Mouse (Mus musculus) layer of hippocampus, adult 8-10 months (tissue): ENCODE results near the gene Tmem230. TPM values are rescaled to one million over a fixed set of nuclear protein-coding genes. Genes with fewer than 3 reads are reported as not detected.
"Not testable (repeated sequence)": the region's sequence is repeated elsewhere in the genome, so short reads cannot be mapped to it uniquely, and the experiment has no call there.

ENCODE experiments used
- DNase-seq, 2 experiments: peaks; one replicate each; pipeline ENCODE4 v3.0.0; 2022; ENCODE audit warnings: low spot score in 2 of 2
- total RNA-seq, 4 experiments: library from RNA; stranded (reverse); gene quantifications; 2 replicates each; pipeline ENCODE4 v1.2.4; 2022

Tmem230 gene
- total RNA-seq, 4 experiments from 2014 or later: 26.4 to 34.7 (median 31.1) TPM

GRCm38 (mm10) chr2:132272694-132273389, 25.2 kb upstream of the Tmem230 start:
- no peak for DNase-seq

- DNase-seq: no peak
These were observed 22.8 kb upstream of the Tmem230 start for GRCm38 (mm10) chr2:132270331-132270951.

DNA sequence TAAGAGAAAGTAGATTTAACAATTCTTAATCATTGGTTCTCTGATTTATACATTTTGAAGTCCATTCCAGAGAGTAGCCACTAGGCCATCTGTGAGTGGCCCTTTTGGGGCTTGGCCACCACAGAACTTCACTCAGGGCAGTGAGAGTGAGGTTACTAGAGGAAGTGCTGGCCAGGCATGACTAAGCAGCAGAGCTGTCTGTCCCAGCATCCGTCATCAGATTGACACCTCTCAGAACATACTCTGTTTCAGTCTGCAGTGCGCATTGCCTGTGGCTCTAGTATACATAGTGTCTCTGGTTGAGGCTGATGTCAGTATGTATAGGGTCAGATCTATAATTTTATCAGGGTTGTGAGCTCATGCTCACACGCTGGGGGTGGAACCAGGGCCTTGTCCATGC, 21.6 kb upstream of the Tmem230 start:
- no peak for DNase-seq

- DNase-seq: no peak
These were observed 18.5 kb upstream of the Tmem230 start for GRCm38 (mm10) chr2:132266086-132266485.

DNA sequence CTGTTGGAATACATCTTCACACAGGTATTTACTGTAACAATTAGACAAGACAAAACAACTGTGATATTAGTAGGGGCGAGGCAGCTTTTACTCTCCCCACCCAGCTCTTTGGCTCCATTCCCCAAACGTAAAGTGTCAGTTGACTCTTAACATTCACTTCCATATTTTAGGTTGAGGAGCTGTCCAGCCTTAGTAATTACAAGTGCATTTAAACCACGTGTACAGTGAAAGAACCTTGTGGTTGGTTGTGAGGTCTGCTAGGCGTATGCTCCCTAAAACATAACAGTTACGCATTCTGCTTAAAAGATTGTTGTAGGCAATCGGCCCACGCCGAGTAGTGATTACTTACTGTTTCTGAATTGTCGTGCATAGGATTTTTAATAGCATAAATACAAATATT, 17.6 kb upstream of the Tmem230 start:
- DNase-seq: no peak

DNA sequence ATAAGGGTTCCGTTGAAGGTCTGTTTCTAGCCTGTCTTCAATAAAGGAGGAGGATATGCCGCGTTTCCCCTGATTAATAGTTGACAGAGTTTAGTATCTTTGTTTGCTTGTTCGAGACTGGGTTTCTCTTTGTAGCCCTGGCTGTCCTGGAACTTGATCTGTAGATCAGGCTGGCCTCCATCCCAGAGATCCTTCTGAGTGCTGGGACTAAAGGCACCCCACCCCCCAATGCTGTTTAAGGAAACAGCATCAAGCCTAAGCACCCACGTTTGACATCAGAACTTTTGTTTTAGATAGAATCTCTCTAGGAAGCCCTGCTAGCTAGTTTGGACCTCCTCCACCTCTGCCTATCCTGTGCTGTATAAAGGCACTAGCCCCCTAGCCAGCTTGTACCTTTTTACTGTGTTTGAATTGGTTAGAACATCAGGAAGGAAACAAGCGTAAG, 16.7 kb upstream of the Tmem230 start:
- no peak for DNase-seq

GRCm38 (mm10) chr2:132263421-132264265, 16.0 kb upstream of the Tmem230 start:
- DNase-seq: peak in 1 of 2 experiments; percentile 34

- DNase-seq: peak; percentile 98 to 99
These were observed 15.3 kb upstream of the Tmem230 start, which contains the start of gene Cds2 for GRCm38 (mm10) chr2:132262879-132263398. Gene Cds2, plus strand, starts transcription at chr2:132263148.

DNA sequence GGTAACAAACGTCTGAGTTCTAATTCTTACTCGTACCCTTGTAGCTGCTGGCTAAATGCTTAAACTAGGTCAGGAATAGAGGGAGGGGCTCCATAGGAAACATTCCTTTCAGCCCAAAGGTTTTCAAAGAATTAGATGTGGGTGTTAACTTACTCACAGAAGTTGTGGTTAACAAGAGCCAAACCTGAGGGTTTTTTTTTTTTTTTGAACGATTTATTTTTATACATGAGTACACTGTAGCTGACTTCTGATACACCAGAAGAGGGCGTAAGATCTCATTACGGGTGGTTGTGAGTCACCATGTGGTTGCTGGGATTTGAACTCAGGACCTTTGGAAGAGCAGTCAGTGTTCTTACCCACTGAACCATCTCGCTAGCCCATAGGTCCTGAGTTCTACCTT, 14.6 kb upstream of the Tmem230 start:
- no peak for DNase-seq

GRCm38 (mm10) chr2:132260601-132261000, 13.0 kb upstream of the Tmem230 start:
- no peak for DNase-seq

DNA sequence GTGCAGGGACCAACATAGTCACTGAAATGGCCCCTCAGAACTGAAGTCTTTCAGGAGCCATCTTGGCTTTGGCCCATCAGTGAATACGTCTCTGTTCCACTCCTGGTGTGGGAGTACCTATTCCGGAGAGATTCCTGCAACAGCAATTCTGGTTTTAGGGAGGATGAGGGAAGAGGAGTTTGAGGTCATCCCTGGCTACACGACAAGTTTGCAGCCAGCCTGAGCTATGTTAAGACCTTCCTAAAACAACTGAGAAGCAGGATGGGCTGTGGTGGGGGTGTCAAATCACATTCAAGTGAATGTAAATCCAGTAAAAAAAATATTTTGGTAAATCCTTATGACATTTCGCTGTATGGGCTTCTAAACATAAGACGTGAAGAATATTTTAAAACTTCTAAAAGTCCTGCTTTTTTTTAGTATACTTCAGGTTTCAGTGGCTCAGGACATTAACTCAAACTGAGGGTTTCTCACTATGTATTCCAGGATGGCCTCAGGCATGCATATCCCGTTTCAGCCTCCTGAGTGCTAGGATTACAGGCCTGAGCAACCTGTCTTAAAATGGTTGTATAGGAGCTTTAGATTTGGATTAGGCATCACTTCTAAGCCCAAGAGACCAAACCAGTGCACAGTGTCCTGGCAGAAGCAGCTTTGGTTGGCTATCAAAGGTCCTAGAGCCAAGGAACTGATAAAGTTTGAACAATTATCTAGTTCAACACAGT, 9.9 kb upstream of the Tmem230 start:
- no peak for DNase-seq

DNA sequence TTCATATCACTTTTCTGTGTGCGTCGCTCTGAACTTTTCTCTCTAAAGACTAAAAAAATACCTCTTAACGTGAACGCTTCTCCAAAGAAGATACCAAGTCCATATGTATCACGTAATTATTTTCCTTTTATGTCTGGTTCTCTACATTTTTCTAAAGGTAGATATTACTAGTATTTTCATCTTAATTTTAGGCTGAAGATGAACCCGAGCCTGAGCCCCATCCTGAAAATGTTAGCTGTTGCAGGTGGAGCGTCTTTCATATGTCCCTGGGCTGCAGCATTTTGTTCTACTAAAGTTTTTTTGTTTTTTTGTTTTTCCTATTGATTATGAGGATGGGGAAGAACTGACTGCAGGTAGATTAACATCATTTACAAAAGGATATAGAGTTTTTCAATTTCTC, 6.0 kb upstream of the Tmem230 start:
- no peak for DNase-seq

GRCm38 (mm10) chr2:132252542-132253528, 5.2 kb upstream of the Tmem230 start, which contains the start of gene Pcna:
Gene Pcna, minus strand, starts transcription at chr2:132253314.
- DNase-seq: peak; percentile 96

- DNase-seq: no peak
These were observed 4.3 kb upstream of the Tmem230 start for GRCm38 (mm10) chr2:132251911-132252310.

DNA sequence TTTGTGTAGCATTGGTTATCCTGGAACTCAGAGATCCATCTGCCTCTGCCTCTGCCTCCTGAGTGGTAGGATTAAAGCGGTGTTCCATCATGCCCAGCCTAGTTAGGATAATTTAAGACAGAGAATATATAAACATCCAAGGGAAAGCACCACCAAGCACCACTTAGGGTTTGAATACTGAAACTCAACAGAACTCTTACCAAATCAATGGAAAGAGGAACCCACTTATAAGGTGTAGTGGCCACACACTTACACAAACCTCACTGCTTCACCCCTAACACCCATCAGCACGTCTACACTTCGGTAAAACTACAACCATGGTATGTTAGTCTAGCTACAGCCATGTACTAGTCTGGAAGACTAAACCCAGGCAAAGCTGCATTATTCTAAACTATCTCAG, 4.2 kb downstream of the Tmem230 start:
- DNase-seq: no peak

GRCm38 (mm10) chr2:132240457-132240856, 7.2 kb downstream of the Tmem230 start:
- peak in 1 of 2 experiments; percentile 62 for DNase-seq

GRCm38 (mm10) chr2:132239434-132239833, 8.2 kb downstream of the Tmem230 start:
- not testable (repeated sequence) for DNase-seq

DNA sequence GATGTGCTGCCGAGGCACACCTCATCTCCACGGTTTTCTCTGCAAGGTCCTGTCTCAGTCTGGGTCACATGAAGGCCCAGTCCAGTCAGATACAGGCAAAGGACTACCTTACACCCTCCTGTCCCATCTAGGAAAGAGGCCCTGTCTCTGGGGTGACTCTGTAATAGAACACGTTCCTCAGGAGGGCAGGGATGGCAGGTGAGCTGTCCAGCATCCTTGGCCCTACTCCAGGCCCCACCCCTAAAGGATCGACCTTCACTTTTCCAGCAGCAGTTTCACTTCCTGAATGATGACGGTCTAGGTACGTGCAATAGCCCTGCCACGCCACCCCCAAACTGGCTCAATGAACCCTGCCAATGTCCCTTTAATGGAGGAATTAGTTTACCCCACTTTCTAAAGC, 11.6 kb downstream of the Tmem230 start:
- no peak for DNase-seq

- DNase-seq: no peak
These were observed 12.3 kb downstream of the Tmem230 start for GRCm38 (mm10) chr2:132235291-132235690.
